Mouse (Mus musculus) spleen, adult 12 weeks (tissue): ENCODE measurements around the gene Smoc1.

Experiments
- DNase-seq: peaks from one replicate; pipeline ENCODE4 v3.0.0; 2022; ENCODE audit warnings: low spot score

Gene Smoc1

DNA sequence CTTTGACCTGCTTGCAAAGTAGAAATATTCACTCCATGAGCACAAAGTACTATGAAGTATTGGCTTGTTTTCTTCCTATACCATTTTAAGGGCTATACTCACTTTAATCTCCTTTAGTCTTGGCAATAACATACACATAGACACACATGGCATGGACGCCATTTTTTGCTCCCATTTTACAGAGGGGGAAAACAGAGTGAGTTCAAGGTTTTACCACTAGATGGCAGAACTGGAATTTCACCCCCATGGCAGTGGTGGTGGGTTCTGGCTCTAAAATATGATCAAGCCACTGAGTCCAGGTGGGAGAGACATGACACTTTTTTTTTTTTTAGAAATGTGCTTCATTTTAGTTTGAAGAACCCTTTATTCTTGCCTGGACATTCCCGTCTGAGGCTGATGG lies 1.6 kb upstream of the Smoc1 start:
- DNase-seq, result no peak

DNA sequence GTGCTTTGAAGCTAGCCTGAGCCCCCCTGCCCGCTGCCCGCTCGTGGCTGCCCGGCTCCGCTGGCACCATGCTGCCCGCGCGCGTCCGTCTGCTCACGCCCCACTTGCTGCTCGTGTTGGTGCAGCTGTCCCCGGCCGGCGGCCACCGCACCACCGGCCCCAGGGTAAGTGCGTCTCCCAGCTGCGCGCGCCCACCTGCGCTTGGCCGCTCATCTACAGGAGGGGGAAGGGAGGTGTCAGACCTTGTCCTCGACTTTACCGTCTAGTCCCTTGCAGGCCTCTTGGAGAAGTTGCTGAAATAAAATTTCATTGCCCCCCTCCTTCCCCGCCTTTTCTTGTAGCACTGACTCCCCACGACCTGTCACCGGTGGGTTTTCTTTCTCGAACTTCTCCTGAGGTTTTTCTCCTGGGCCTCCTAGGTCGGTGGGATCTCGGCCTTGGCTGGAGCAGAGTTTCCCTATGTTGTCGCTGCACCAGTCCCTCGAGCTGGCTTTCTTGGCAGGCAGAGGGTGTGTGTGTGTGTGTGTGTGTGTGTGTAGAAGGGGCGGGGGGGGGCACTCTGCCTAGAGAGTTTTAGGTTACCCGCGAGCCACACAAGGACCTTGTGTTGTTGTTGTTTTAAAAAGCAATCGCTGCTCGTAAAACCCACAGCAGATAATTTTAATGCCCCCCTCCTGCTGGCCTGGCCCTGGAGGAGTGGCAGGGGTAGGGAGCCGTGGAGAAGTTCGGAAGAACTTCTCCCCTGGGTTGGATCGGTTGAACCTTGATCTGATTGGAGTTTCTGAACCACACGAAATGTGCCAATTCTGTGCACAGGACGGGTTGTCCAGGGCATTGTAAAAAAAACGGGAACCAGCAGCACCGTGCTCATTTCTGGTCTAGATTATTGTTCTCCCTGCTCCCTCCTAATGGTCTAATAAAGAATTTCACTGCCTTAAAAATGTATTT lies 661 bp downstream of the Smoc1 start:
- DNase-seq, result no peak

DNA sequence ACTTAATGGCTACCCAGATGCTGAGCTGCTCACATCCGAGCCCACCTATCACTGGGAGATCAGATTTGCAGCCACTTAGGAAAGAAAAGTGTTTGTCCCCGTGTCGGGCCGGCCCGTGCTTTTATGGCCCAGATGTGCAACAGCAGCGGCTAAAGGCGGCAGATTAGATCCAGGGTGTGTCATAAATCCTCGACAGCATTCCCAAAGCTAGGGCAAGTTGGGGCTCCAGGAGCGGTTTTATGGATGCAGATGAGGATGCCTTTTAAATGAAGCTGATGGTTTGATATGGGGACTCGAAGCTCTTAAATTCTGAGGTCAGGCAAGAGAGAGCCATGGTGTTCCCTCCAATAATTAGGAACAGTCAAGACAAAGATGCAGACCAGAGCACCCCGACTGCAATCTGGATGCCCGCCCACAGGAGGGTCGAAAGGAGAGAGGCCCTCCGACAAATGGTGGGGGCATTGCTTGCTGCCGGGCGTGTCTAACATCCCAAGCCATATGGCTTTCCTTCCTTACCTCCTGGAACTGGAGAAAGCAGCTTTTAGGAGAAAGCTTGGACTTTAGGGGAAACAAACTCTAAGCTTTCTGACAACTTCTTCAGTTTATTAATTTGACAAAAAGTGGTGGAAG lies 1.8 kb downstream of the Smoc1 start:
- no peak for DNase-seq

DNA sequence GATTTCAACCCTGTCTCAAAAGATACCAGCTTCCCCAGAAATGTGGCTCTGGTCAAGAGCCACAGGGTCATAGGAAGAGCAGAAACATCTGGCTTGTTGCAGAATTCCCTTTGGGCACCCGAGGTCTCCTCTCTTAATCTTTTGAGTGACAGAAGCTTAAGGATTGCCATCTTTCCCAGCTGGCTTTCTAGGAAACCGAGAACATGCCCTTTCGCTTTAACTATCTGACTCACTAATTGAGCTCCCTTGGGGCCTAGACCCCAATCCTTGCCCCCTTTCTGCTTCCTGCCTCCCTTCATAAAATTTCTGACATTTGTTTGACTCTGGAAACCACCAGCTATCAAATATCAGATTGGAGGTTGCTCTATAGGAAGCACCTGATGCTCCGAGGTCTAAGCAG lies 3.1 kb downstream of the Smoc1 start:
- no peak for DNase-seq

DNA sequence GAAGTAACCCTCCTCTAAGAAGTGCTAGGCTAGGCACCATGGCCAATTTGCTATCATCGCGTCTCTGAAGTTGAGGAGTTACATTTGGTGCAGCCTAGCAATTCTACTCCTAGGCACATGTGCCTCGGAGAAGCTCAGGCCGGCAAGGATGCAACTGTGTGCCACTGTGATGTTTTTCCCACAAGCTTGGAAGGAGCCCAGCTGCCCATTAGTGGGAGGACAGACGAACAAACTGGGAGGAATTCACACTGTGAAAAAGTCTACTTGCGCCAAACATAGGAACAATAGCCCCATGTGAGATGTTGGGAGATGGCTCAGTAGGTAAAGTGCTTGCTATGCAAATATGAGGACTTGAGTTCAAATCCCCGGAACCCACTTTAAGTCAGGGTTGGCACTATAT lies 5.0 kb downstream of the Smoc1 start:
- no peak for DNase-seq

DNA sequence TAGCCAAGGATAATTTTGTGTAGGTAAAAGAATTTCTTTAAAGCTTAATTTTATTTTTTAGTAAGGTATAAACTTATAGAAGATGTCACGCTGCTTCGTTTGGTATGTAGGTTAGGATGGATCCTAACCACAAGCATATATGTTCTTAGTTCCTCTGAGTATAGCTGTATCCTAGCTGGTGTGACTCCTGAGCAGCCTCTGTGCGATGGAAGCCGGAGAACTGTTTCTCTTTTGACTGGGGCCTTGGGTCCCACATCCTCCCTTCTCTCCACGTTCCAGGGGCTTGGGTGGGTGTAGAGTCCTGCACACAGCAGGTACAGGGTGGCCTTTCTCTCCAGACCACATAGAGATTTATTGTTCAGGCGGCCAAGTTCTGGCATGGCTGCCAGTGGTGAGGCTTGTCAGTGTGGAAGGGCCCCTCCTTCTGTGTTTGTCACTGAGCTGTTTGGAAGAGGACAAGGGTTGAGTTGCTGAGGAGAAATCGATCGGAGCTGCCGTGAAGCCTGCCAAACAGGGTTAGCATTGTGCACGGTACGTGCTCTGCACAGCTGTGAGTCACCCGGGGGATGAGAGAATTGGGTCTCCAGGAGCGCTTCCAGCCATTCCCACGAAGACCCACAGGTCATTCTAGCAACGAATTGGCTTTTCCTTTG lies 6.9 kb downstream of the Smoc1 start:
- DNase-seq, result no peak

DNA sequence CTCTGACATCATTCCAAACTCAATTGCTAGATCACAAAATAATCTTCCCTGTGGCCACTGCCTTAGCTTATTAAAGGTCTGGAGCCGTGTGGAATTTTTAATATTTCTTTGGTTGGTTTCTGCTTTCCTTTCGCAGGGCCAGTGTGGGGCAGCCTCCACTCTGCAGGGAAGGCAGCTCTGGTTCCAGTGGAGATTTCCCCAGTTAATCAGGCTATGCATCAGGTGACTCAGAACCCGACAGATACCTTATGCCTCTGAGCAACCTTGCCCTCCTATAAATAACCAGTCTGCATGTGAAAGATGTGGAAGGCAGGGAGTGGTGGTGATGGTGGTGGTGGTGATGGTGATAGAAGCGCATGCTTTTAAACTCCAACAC lies 7.4 kb downstream of the Smoc1 start:
- DNase-seq, result no peak

DNA sequence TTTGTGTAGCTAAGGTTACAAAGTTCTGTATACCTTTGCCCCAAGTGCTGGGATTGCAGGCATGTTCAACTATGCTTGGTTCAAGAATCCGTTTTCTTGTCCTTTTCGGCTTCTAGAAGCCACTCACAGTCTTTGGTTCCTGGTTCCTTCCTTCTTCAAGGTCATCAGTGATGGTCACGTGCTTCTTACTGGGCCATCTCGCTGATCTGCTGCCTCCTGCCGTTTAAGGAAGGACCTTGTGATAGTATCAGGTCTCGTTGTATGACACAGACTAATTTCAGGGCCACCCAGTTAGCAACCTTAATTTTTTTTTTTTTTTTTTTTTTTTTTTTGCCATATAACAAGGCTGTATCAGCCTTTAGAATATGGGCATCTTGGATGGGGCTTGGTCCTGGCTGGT lies 9.2 kb downstream of the Smoc1 start:
- DNase-seq, result no peak

DNA sequence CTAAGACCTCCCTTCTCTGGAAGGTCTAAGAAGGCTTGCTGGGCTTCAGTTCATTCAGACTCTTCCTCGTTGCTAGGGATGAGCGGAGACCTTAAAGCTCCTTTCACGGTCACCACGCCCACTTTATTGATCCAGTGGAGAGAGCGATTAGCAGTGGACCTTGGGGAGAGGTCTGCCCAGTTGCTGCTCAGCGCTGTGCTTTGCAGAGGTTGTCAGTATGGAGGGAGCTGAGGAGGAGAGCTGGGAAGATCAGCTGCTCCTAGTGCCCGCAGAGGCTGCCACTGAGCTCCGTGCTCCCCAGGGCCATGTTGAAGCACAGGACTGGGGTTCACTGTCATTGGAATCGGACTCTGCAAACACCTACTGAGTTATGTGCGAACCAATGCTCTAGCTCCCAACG lies 17.0 kb downstream of the Smoc1 start:
- no peak for DNase-seq

DNA sequence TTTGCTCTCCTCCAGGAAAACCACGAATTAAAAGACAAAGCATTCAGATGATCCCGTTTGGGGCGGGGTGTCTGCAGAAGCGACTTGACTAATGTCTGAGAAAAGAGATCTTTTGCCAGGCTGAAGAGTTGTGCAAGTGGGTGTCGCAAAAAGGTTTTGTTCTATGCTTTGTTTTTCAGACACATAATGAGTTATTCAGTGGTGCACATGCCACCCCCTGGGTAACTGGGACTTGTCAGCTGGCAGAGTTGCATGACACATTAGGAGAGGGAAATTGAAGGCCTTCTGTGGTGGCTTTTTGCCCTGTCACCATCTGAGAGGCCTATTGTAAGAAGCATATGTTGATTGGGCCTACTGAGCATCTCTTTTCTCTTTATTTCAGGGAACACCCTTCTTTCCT lies 20.3 kb downstream of the Smoc1 start:
- DNase-seq, result no peak

DNA sequence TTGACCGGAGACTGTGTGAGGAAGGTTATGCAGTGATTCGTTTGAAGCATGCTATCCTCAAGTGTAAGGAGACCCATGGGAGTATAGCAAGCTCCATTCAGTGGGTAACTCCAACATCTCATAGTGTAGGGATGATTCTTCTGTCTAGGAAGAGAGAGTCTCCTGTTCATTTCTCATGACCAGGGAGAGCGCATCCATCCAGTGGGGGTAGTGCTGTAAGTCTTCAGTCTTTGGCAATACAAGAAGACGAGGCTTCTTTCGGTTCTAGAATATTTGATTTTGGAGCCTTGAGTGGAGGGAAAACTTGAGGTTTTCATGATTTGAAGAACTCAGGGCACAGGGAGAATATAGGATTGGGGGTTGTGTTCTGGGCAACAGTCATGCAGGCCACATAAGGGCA lies 23.1 kb downstream of the Smoc1 start:
- DNase-seq, result no peak

DNA sequence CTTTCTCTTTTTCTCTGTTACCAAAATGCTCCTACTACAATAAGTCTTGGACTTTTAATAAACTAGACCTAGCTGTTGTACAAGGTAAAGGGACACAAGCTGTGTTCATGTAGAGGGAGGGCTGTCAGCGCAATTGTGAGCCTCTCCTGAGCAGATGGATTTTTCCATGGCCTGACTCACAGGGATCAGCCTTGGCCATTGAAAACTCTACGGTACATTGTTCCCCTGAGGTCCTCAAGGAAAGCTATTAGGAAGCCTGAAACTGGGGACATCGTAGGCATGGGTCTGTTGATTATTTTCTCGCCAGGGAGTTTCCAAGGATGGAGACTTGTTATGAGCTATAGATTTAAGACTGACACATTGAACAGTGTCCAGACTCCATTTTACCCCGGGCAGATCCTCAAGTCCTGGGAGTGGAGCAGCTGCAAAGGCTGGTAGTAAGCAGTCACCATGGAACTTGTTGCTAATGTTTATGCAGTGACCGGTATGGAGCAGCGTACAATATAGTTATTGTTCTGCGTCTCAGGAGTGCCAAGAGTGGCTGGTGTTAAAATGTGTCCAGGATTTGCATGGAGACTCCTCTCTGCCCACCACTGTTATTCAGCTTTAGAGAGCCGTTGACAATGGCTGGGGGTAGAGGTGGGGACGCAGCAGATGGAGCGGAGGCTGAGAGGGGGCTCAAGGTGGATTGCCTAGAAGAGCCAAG lies 28.5 kb downstream of the Smoc1 start:
- DNase-seq, result no peak

DNA sequence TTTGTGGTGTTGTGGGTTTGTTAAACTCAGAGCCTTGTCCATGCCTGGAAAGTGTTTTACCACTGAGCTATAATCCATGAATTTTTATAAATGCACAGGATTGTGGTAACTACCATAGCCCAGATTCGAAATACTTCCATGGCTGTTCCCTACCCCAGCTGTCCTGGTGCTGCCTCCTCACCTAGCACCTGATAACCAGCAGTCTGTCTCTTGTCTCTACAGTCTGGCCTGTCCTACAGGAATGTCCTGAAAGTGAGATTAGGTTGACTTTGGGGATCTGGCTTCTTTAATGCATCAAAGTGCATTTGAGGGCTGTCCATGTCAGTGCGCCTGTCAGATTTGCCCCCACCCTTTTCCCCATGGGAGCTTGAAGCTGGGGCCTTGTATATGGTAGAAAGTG lies 29.2 kb downstream of the Smoc1 start:
- no peak for DNase-seq

DNA sequence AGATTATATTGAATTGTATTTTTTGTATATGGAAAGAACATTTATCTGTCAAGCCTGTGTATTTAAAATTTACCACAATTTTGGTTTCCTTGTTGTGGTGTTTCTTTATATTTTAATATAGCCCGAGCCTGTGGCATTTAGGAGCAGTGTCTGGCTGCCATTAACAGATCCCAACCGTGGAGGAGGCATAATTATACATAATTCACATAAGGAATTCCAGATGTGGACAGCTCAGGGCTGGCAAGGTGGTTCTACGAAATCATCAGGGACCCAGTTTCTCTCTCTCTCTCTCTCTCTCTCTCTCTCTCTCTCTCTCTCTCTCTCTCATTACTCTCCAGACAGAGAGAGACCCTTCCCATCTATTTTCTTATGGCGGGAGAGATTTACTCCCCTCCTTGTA lies 31.0 kb downstream of the Smoc1 start:
- DNase-seq, result no peak

DNA sequence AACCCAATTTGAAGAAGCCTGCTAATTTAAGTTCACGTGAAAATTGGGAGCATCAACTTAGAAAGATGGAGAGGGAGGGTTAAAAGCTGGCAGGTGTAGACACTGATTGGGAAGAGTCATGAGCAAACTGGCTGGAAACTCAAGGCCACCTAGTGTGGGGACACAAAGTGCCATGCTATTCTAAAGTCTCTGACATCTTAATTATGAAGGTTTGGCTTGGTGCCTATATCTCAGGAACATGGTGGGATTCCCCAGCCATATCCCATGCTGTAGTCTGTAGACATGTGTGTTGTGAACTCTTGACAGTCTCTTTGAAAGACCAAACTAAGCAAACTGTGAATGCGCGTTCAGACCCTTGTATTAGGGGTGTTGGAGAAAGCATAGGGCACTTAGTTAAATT lies 32.0 kb downstream of the Smoc1 start:
- no peak for DNase-seq

DNA sequence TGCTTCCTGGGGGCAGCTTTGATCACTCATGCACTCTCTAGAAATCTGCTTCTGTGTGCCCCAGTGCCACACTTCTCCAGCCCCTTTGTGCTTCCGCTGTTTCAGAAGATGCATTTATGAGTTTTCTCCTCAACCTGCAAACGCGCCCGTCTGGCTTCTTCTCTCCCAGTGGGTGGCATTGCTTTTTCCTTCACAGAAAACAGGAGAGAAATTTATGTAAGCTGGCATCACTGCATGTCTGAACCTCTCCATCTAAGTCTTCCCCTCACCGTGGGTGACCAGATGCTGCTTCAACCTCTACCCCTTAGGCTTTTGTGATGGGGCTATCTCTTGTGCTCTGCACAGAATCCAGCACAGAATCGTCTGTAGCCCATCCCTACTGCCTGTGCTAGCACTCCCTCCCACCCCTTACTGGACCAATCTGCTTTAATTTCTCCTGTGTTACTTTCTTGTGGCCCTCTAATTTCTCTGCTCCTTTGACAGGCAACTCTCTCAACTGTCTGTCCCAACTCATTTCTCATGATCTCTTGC lies 35.3 kb downstream of the Smoc1 start:
- no peak for DNase-seq

DNA sequence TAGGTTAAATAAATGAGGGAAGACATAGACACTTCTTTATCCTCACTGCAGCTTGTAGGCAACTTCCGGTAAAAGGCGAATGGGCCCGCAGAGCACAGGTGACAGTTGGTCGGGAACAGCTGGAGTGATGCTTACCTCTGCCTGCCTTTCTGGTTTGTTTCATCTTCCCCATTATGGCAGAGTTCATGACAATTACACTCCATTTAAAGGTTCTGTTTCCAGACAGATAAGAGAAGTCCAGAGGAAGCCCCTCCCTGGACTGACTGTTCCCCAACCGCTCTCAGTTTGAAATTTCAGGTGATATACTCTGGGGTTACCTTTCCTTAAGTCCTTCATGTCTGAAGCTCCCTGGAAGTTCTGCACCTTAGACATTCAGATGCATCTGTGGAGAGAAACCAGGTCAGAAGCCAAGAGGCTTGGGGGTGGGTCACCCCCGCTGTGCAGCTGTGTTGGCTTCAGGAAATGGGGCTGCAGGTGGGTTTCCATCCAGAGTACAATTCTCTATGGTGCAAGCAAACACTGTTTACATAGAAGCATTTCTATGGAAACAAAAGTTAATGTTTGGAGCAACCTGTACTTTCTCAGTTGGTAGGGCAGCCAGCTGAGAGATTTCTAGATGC lies 36.8 kb downstream of the Smoc1 start:
- no peak for DNase-seq

DNA sequence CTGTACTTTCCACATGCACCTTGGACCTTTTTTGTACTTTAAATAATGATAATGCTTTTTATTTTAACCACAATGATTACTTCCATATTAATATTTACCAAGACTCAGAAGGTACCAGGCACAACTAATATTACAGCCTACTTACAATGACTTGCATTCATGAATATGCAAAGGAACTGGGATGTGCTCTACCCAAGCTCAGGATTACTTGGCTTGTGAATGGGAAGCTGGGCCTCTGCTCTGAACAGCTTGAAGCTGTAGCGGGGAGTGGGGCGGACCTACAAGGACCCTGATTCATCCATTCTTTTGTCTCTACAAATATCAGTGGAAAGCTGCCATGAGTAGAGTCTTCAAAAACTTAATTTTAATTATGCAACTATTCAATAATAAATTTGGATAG lies 47.5 kb downstream of the Smoc1 start:
- no peak for DNase-seq

DNA sequence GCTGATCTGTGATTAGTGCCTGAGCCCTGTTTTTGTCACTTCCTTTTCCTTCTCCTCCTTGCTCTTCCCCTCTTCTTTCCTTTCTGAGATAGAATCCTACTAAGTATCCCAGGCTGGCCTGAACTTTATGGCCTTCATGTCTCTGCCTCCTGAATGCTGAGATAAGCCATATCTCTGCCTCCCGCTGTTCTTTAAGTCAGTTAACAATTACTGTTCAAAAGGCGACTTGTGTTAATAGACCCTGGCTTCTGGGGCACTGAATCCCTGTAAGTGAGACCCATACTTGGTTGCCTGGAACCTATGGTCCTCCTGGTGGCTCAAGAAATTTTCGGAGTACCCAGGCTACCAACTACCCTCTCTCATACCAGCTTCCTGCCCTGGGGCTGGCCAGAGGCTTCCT lies 48.3 kb downstream of the Smoc1 start:
- DNase-seq, result no peak

DNA sequence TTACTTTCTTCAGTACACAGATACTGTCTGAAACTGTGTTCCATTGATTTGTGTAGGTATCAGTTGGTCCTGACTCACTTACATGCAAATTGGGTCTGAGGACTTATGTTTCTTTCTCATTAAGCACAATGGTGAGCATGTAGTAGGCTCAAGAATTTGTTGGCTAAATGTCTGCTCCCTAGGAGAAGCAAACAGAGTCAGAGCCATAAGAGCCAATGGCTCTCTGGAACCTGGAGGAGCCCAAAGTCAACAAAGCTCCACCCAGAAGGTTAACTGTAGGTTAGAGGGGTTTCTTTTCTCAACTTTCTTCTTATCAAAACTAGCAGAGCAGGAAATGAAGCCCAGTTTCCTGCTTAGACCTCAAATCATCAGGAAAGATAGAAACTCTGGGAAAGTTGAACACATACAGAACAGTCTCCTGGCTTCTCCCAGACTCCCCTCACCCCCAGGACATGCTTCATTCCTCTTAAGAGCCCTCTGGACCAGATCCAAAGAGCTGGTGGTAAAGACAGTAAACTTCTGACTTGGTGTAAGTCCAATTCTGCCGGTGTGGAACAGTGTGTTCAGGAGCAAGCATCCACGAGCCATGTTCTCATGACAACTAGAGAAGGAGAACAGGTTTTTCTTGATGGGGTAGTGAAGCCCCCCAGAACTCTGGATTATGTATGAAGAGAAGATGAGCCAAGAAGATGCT lies 51.5 kb downstream of the Smoc1 start:
- DNase-seq, result no peak

DNA sequence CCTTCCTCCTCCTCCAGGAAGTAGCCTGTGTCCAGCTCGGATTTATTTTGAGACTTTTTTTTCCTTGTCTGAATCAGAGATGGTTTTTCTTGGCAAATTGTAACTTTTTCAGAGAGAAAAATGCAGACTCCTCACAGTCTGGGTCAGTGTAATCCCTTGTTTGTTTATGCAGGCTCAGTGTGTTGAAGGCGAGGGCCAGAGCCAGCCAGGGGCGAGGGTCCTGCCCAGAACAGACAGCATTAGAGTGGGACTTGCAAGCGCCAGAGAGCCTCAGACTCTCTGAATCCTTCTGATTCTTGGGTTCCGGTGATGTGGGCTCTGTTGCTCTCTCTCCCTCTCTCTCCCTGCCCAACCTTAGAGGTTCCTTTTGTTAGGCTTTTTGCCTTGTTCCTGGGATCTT lies 53.7 kb downstream of the Smoc1 start:
- no peak for DNase-seq
